Mouse (Mus musculus) neural tube, embryonic 12.5 days (tissue): Measurements from ENCODE around the gene Gm28374. TPM values are rescaled to one million over a fixed set of nuclear protein-coding genes. Genes with fewer than 3 reads are reported as not detected.

Experiments used
- ATAC-seq: fragments of 200-750 bp; cut with Nextera tagmentation; 2 replicates; pipeline ENCODE4 v1.8.0; 2017; ENCODE audit warnings: low read depth, mild to moderate bottlenecking, moderate TSS enrichment, moderate library complexity; ENCODE audit not compliant: low FRiP score
- H3K27ac ChIP-seq: fragments of 300-500 bp; sonication (generic); 2 replicates; pipeline ENCODE4 v1.5.1; 2016
- H3K27me3 ChIP-seq: fragments of 300-500 bp; sonication (generic); replicated peaks from 2 replicates; pipeline ENCODE4 v1.6.1; 2016; ENCODE audit warnings: mild to moderate bottlenecking
- H3K36me3 ChIP-seq: fragments of 300-500 bp; sonication (generic); 2 replicates; pipeline ENCODE4 v1.6.1; 2016; ENCODE audit warnings: mild to moderate bottlenecking
- H3K4me1 ChIP-seq: fragments of 300-500 bp; sonication (generic); 2 replicates; pipeline ENCODE4 v1.6.1; 2016
- H3K4me2 ChIP-seq: fragments of 300-500 bp; sonication (generic); replicated peaks from 2 replicates; pipeline ENCODE4 v1.6.1; 2016; ENCODE audit warnings: mild to moderate bottlenecking
- H3K4me3 ChIP-seq: fragments of 300-500 bp; sonication (generic); 2 replicates; pipeline ENCODE4 v1.5.1; 2016
- H3K9ac ChIP-seq: fragments of 300-500 bp; sonication (generic); 2 replicates; pipeline ENCODE4 v1.6.1; 2016; ENCODE audit warnings: mild to moderate bottlenecking
- H3K9me3 ChIP-seq: fragments of 300-500 bp; sonication (generic); 2 replicates; pipeline ENCODE4 v1.6.1; 2016; ENCODE audit warnings: mild to moderate bottlenecking
- WGBS: fragments of 180-500 bp; shearing (Covaris S2); methylation state at CpG from one replicate; pipeline ENCODE4 v1.1.7; 2016; 5-methylcytosine and 5-hydroxymethylcytosine counted together
- polyA plus RNA-seq: library from polyadenylated mRNA; unstranded; fragments of >200 nt; fragmentation: Nextera tagmentation; extraction: Ambion mirVana; gene quantifications from 2 replicates; pipeline ENCODE4 v1.2.1, GENCODE M21; 2016

Gm28374 gene
- polyA plus RNA-seq, 1 experiment from 2014 or later: 2.6 TPM

- Histone ChIP-seq H3K9ac (peak overlapping the region; percentile 2; the same call in 1 of the 2 replicates), H3K4me1 (peaks cover 25% of the 10 kb centered on the region), H3K27me3 (no peaks in the 10 kb centered on the region), H3K27ac (no peak overlapping the region), H3K36me3 (peaks cover 30% of the 10 kb centered on the region), H3K9me3 (no peaks in the 10 kb centered on the region), H3K4me3 (peak overlapping the region; percentile 86; the same call in 1 of the 2 replicates), H3K4me2 (peak overlapping the region; percentile 95)
- ATAC-seq: no peak
- WGBS: 91% methylated on average over 15 of the region's 15 CpGs
Observed at GRCm38 (mm10) chr19:6116113-6116850, 34.2 kb upstream of the Gm28374 start.

GRCm38 (mm10) chr19:6113116-6113515, 31.1 kb upstream of the Gm28374 start:
- no peak for ATAC-seq
- Histone ChIP-seq H3K9me3 (no peaks in the 10 kb centered on the region), H3K36me3 (peaks cover 29% of the 10 kb centered on the region), H3K4me2 (no peak overlapping the region), H3K9ac (no peak overlapping the region), H3K4me1 (peaks cover 15% of the 10 kb centered on the region), H3K27me3 (no peaks in the 10 kb centered on the region), H3K4me3 (no peak overlapping the region), H3K27ac (no peak overlapping the region)
- WGBS: 70% methylated on average over 6 of the region's 6 CpGs

GRCm38 (mm10) chr19:6105586-6105985, 23.5 kb upstream of the Gm28374 start, which contains the start of gene Naaladl1:
Gene Naaladl1 (plus strand): TSS chr19:6105782.
- H3K27me3 ChIP-seq: no peaks in the 10 kb centered on the region
- no peak within 1 kb of the TSS for H3K4me2 ChIP-seq
- H3K4me1 ChIP-seq: no peaks in the 10 kb centered on the region
- H3K9ac ChIP-seq: no peak within 1 kb of the TSS
- H3K27ac ChIP-seq: no peak within 1 kb of the TSS
- 89% methylated on average over 7 of the region's 7 CpGs for WGBS
- no peak within 1 kb of the TSS for H3K4me3 ChIP-seq
- H3K9me3 ChIP-seq: no peaks in the 10 kb centered on the region
- no peaks in the 10 kb centered on the region for H3K36me3 ChIP-seq
- ATAC-seq: no peak

- Histone ChIP-seq H3K9ac (no peak overlapping the region), H3K27ac (no peak overlapping the region), H3K9me3 (no peaks in the 10 kb centered on the region), H3K4me3 (no peak overlapping the region), H3K4me2 (no peak overlapping the region), H3K4me1 (no peaks in the 10 kb centered on the region), H3K36me3 (no peaks in the 10 kb centered on the region), H3K27me3 (no peaks in the 10 kb centered on the region)
- no peak for ATAC-seq
- 93% methylated on average over 4 of the region's 4 CpGs for WGBS
Observed at GRCm38 (mm10) chr19:6104476-6104875, 22.4 kb upstream of the Gm28374 start.

DNA sequence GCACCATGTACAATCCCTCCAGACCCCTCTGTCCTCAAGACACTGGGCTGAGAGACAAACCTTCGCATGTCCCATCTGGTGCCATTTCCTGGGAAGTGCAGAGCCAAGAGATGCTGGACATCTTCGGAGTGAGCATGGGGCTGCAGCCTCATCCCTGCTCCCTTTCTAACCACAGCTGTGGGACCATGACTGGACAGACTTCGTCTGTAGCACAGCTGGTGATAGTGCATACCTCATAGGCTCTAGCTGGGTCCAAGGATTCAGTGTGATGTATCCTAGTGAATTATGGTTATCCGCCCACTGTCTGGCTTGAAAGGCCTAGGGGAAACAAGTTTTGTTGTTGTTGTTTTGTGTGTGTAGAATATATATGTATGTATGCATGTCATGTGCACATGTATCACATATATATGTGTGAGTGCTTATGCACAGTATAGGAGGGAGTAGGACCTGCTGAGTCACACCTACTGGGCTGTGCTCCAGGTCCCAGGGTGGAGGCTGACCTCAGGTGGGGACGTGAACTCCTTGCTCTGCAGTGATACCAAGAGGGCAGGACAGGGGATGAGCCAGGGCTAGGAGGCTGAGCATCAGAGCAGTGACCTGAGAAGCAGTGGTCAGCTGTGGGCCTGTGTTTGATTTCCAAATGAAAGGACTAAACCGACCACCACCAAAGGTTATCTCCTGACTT, 20.3 kb upstream of the Gm28374 start:
- no peak overlapping the region for H3K4me3 ChIP-seq
- H3K4me2 ChIP-seq: no peak overlapping the region
- 85% methylated on average over 6 of the region's 6 CpGs for WGBS
- no peaks in the 10 kb centered on the region for H3K4me1 ChIP-seq
- H3K9ac ChIP-seq: no peak overlapping the region
- H3K36me3 ChIP-seq: peaks cover 6% of the 10 kb centered on the region; the same call in 1 of the 2 replicates
- no peaks in the 10 kb centered on the region for H3K27me3 ChIP-seq
- no peaks in the 10 kb centered on the region for H3K9me3 ChIP-seq
- ATAC-seq: no peak
- H3K27ac ChIP-seq: no peak overlapping the region

GRCm38 (mm10) chr19:6101186-6101585, 19.1 kb upstream of the Gm28374 start:
- Histone ChIP-seq H3K9ac (no peak overlapping the region), H3K4me2 (no peak overlapping the region), H3K36me3 (peaks cover 6% of the 10 kb centered on the region; the same call in 1 of the 2 replicates), H3K4me1 (no peaks in the 10 kb centered on the region), H3K27ac (no peak overlapping the region), H3K27me3 (no peaks in the 10 kb centered on the region), H3K9me3 (no peaks in the 10 kb centered on the region), H3K4me3 (no peak overlapping the region)
- ATAC-seq: no peak
- 51% methylated on average over 6 of the region's 6 CpGs for WGBS

- Histone ChIP-seq H3K4me3 (no peak overlapping the region), H3K27me3 (no peaks in the 10 kb centered on the region), H3K4me2 (no peak overlapping the region), H3K9ac (no peak overlapping the region), H3K36me3 (peaks cover 23% of the 10 kb centered on the region; the same call in 1 of the 2 replicates), H3K27ac (no peak overlapping the region), H3K9me3 (no peaks in the 10 kb centered on the region), H3K4me1 (no peaks in the 10 kb centered on the region)
- ATAC-seq: no peak
- 95% methylated on average over 3 of the region's 3 CpGs for WGBS
Observed at GRCm38 (mm10) chr19:6097847-6098246, 15.8 kb upstream of the Gm28374 start.

GRCm38 (mm10) chr19:6094119-6094518, 12.1 kb upstream of the Gm28374 start, which contains the start of gene AC131692.1:
Gene AC131692.1 (plus strand): TSS chr19:6094419.
- H3K9ac ChIP-seq: no peak within 1 kb of the TSS
- ATAC-seq: no peak

DNA sequence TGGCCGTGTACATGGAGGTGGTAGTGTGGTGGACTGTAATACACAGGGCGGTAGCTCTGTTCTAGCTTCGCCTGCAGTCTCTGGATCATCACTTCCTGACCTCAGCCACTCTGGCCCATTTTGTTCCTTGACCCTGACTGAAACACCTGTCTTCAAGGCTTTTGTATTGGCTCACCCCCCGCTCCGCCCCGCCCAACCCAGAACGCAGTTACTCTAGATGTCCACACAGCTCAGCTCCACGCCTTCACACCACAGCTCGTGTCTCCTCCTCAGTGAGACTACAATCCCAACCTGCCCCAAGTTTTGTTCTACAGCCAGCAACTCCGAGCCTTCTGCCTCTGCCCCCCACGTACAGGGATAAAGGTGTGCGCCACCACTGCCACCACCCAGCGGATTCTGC, 6.8 kb upstream of the Gm28374 start:
- H3K4me2 ChIP-seq: no peak overlapping the region
- peaks cover 42% of the 10 kb centered on the region for H3K36me3 ChIP-seq
- H3K9ac ChIP-seq: no peak overlapping the region
- H3K27ac ChIP-seq: no peak overlapping the region
- WGBS: 93% methylated on average over 13 of the region's 13 CpGs
- H3K27me3 ChIP-seq: no peaks in the 10 kb centered on the region
- no peaks in the 10 kb centered on the region for H3K9me3 ChIP-seq
- peaks cover 17% of the 10 kb centered on the region for H3K4me1 ChIP-seq
- no peak overlapping the region for H3K4me3 ChIP-seq
- no peak for ATAC-seq

More at GRCm38 (mm10) chr19:6094119-6094518, 12.1 kb upstream of the Gm28374 start, which contains the start of gene AC131692.1:
- H3K4me1 ChIP-seq: no peaks in the 10 kb centered on the region
- H3K27ac ChIP-seq: no peak within 1 kb of the TSS
- peaks cover 47% of the 10 kb centered on the region for H3K36me3 ChIP-seq
- H3K9me3 ChIP-seq: no peaks in the 10 kb centered on the region
- H3K27me3 ChIP-seq: no peaks in the 10 kb centered on the region
- no peak within 1 kb of the TSS for H3K4me3 ChIP-seq
- H3K4me2 ChIP-seq: no peak within 1 kb of the TSS
- 92% methylated on average over 7 of the region's 7 CpGs for WGBS

DNA sequence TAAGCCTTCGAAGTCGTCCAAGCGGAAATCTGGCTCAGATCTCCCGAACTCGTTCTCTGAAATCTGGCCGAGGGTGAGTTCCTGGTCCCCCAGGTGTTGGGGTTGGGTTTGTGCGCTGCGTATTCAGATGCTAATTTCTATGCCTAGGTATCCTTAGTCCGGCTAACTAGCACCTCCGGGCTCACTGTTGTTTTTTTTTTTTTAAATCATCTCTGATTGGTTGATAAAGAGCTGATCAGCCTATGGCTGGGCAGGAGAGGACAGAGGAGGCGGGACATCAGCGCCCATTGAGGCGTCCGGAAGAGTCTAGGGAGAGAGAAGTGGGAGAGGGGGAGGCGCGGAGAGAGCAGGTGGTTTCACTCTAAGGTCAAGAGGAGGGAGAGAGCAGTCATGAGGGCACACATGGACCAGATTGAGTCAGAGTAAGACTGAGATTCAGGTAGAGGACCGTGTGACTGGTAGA, 3.4 kb upstream of the Gm28374 start:
- peaks cover 22% of the 10 kb centered on the region for H3K4me1 ChIP-seq
- ATAC-seq: peak; percentile 86
- H3K27me3 ChIP-seq: no peaks in the 10 kb centered on the region
- under 1% methylated on average over 17 of the region's 17 CpGs for WGBS
- peaks cover 41% of the 10 kb centered on the region for H3K36me3 ChIP-seq
- H3K4me2 ChIP-seq: peak overlapping the region; percentile 84
- peak overlapping the region; percentile 44; the same call in 1 of the 2 replicates for H3K9ac ChIP-seq
- no peak overlapping the region for H3K27ac ChIP-seq
- H3K9me3 ChIP-seq: no peaks in the 10 kb centered on the region
- H3K4me3 ChIP-seq: peak overlapping the region; percentile 71

DNA sequence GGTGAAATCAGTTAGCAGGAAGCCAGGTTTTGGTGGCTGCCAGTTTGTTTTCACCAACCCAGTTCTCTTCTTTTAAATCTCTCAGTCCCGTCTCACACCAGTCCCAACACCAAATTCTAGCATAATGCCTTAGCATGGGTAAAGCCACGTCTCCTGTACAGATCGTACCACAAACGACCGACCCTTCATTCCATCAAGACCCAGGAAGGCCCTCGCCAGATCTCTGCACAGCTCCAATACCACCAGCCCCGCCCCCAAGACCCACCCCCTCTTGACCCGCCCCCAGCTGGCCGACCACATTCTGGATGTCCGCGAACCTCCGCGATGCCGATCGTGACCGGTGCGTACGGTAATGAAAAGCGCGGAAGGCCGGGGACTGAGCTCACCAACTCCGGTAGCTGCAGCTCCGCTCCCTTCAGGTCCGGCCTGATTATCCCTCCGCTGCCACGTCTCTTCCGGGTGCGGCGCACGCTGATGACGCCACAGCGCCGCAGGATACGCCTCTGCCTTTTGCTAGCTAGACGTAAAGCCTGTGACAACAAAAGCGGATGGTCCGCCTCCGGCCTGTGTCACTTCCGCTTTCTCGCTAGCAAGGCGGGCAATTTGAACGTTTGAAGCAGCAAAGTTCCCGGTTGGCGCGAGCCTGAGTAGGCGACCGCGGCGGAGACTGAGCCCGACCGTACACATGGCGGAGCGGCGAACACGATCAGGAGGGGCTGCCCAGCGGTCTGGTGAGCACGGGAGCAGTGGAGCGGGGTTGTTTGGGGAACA, 2.6 kb upstream of the Gm28374 start, which contains the start of the genes Zfpl1 and Cdca5:
TSS of gene Zfpl1 (minus strand) at position 479 of the 771 bp plus-strand sequence.
TSS of gene Cdca5 (plus strand) at position 506 of the 771 bp plus-strand sequence.
- Histone ChIP-seq H3K9ac (peak within 1 kb of the TSS; percentile 73), H3K4me1 (peaks cover 22% of the 10 kb centered on the region), H3K4me2 (peak within 1 kb of the TSS; percentile 84), H3K9me3 (no peaks in the 10 kb centered on the region), H3K27ac (no peak within 1 kb of the TSS), H3K4me3 (peak within 1 kb of the TSS; percentile 71), H3K36me3 (peaks cover 41% of the 10 kb centered on the region), H3K27me3 (no peaks in the 10 kb centered on the region)
- WGBS: under 1% methylated on average over 58 of the region's 58 CpGs
- peak; percentile 86 for ATAC-seq
